Mouse (Mus musculus): Measurements from ENCODE around the gene Spice1. TPM values are rescaled to one million over a fixed set of nuclear protein-coding genes. Genes with fewer than 3 reads are reported as not detected.

The Spice1 gene
- polyA plus RNA-seq, 1 experiment: 3.1 TPM

GRCm38 (mm10) chr16:44435481-44435880, 88.6 kb downstream of the Spice1 start:
- Histone ChIP-seq H3K79me3 (ENCODE audit: low read depth) (no peaks in the 10 kb centered on the region), H3K27me3 (ENCODE audit: control insufficient read depth, insufficient read depth, insufficient read length) (no peaks in the 10 kb centered on the region), H3K79me2 (ENCODE audit: control insufficient read depth, insufficient read depth) (no peaks in the 10 kb centered on the region), H3ac (ENCODE audit: control insufficient read depth, insufficient read length, low read depth) (no peak overlapping the region), H3K36me3 (ENCODE audit: control insufficient read depth, insufficient read depth) (no peaks in the 10 kb centered on the region), H3K4me3 (ENCODE audit: insufficient read depth, poor library complexity, severe bottlenecking) (no peak overlapping the region)
- TF ChIP-seq FOSL1 (IDR thresholded peaks at IDR 0.05; ENCODE audit: insufficient read depth, low read length, poor library complexity, severe bottlenecking) (no peak), MAX (IDR thresholded peaks at IDR 0.05) (no peak), MYOD1 (IDR thresholded peaks at IDR 0.05; ENCODE audit: control insufficient read depth, insufficient read length, low read depth) (no peak), MYOG (IDR thresholded peaks at IDR 0.05; ENCODE audit: control insufficient read depth, extremely low read depth, insufficient read length) (no peak), CEBPB (IDR thresholded peaks at IDR 0.05; ENCODE audit: low read depth) (no peak), USF1 (IDR thresholded peaks at IDR 0.05; ENCODE audit: low read depth) (no peak), CTCF (IDR thresholded peaks at IDR 0.05; ENCODE audit: control insufficient read depth, insufficient read depth, insufficient read length) (no peak)

Other genes with a start within 250 kb of the Spice1 start
- 29.1 TPM for gene Atp6v1a, start 207.4 kb upstream of the Spice1 start, polyA plus RNA-seq (2012; fragmentation: generic; extraction: Trizol)
- 34.8 TPM for gene Naa50, start 207.3 kb upstream of the Spice1 start, polyA plus RNA-seq (2012; fragmentation: generic; extraction: Trizol)
- 2.2 TPM for gene Usf3, start 173.9 kb upstream of the Spice1 start, polyA plus RNA-seq (2012; fragmentation: generic; extraction: Trizol)
- not detected for gene Sidt1, start 13.9 kb upstream of the Spice1 start, polyA plus RNA-seq (2012; fragmentation: generic; extraction: Trizol)
- not detected for gene Cfap44, start 47.7 kb downstream of the Spice1 start, polyA plus RNA-seq (2012; fragmentation: generic; extraction: Trizol)
- 4.4 TPM for gene Boc, start 211.8 kb downstream of the Spice1 start, polyA plus RNA-seq (2012; fragmentation: generic; extraction: Trizol)

Measured in C2C12 (cell line).